In genomic region chr5:120456841-120457554, GRCm38 (mm10) we compare ENCODE assay signal across 20 mouse cellular contexts. TPM values are rescaled to one million over a fixed set of nuclear protein-coding genes. Genes with fewer than 3 reads are reported as not detected.
DNase-seq lines count a peak whose midpoint lies in the region; ATAC-seq and TF ChIP-seq lines count a peak whose summit lies in the region.
"Had no signal": no experiment of that assay in that cellular context is flagged by ENCODE, and none has a peak within 500 bp of the region (broad histone marks: within the 10 kb centered on the region; RNA-seq: fewer than 3 reads in every experiment).

No protein-coding gene starts in this region.

- H3K36me3 ChIP-seq in forebrain, embryonic 10.5 days (replicated peaks), result no peaks in the 10 kb centered on the region
- H3K36me3 ChIP-seq in forebrain, embryonic 14.5 days (ENCODE audit: control insufficient read depth, insufficient read depth, low read length), result no peaks in the 10 kb centered on the region
- no peaks in the 10 kb centered on the region for H3K36me3 ChIP-seq in midbrain, embryonic 13.5 days
- H3K36me3 ChIP-seq in midbrain, embryonic 15.5 days (replicated peaks), result no peaks in the 10 kb centered on the region
- no peaks in the 10 kb centered on the region for H3K36me3 ChIP-seq in intestine, embryonic 16.5 days (ENCODE audit: control insufficient read depth, insufficient read depth, low read length)
- no peaks in the 10 kb centered on the region for H3K36me3 ChIP-seq in heart, adult 2 months (ENCODE audit: control insufficient read depth, insufficient read depth, low read length)
- H3K36me3 ChIP-seq: embryonic facial prominence, embryonic 13.5 days; forebrain, embryonic 15.5 days; heart, embryonic 12.5 days; hindbrain, embryonic 10.5 days; hindbrain, embryonic 15.5 days had no signal

- H3K27me3 ChIP-seq in forebrain, embryonic 10.5 days (ENCODE audit: poor library complexity, severe bottlenecking), result peaks cover 40% of the 10 kb centered on the region
- no peaks in the 10 kb centered on the region for H3K27me3 ChIP-seq in forebrain, embryonic 14.5 days (replicated peaks; ENCODE audit: control insufficient read depth, insufficient read depth, low read length)
- H3K27me3 ChIP-seq in midbrain, embryonic 13.5 days, result peaks cover 56% of the 10 kb centered on the region
- peaks cover 11% of the 10 kb centered on the region for H3K27me3 ChIP-seq in midbrain, embryonic 15.5 days (replicated peaks)
- no peaks in the 10 kb centered on the region for H3K27me3 ChIP-seq in intestine, embryonic 16.5 days (replicated peaks; ENCODE audit: control insufficient read depth, insufficient read depth, low read length)
- H3K27me3 ChIP-seq in heart, adult 2 months (ENCODE audit: control insufficient read depth, insufficient read depth, low read length), result no peaks in the 10 kb centered on the region; the same call in 1 of the 2 replicates
- H3K27me3 ChIP-seq: forebrain, embryonic 15.5 days; hindbrain, embryonic 15.5 days had no signal

- no peak for TF ChIP-seq POLR2A in heart, adult 2 months (IDR thresholded peaks at IDR 0.05; ENCODE audit: insufficient read depth, low read depth, low read length)

- 46% methylated on average over 7 of the region's 7 CpGs for WGBS in forebrain, embryonic 10.5 days
- 44% methylated on average over 7 of the region's 7 CpGs for WGBS in forebrain, embryonic 14.5 days
- 49% methylated on average over 7 of the region's 7 CpGs for WGBS in midbrain, embryonic 13.5 days
- WGBS in midbrain, embryonic 15.5 days, result 48% methylated on average over 7 of the region's 7 CpGs
- 49% methylated on average over 7 of the region's 7 CpGs for WGBS in intestine, embryonic 16.5 days
- WGBS in heart, adult 2 months, result 59% methylated on average over 7 of the region's 7 CpGs

- no peak for DNase-seq in forebrain, embryonic 10.5 days (ENCODE audit: extremely low spot score, low spot score)
- DNase-seq in forebrain, embryonic 14.5 days (ENCODE audit: low spot score), result no peak
- no peak for DNase-seq in heart, adult 2 months

- H3K79me2 ChIP-seq in heart, adult 2 months (replicated peaks; ENCODE audit: control insufficient read depth, insufficient read depth, low read length), result no peaks in the 10 kb centered on the region

- no peak overlapping the region for H3K4me2 ChIP-seq in forebrain, embryonic 14.5 days (ENCODE audit: low read length)
- H3K4me2 ChIP-seq in midbrain, embryonic 13.5 days (replicated peaks), result no peak overlapping the region
- no peak overlapping the region for H3K4me2 ChIP-seq in midbrain, embryonic 15.5 days
- no peak overlapping the region for H3K4me2 ChIP-seq in intestine, embryonic 16.5 days (ENCODE audit: low read depth, low read length)
- H3K4me2 ChIP-seq: embryonic facial prominence, embryonic 13.5 days; forebrain, embryonic 15.5 days; heart, embryonic 12.5 days; hindbrain, embryonic 15.5 days had no signal

- H3K9me3 ChIP-seq in forebrain, embryonic 10.5 days, result no peaks in the 10 kb centered on the region
- no peaks in the 10 kb centered on the region for H3K9me3 ChIP-seq in forebrain, embryonic 14.5 days (replicated peaks; ENCODE audit: control insufficient read depth, low read length)
- no peaks in the 10 kb centered on the region for H3K9me3 ChIP-seq in midbrain, embryonic 13.5 days
- H3K9me3 ChIP-seq in midbrain, embryonic 15.5 days, result no peaks in the 10 kb centered on the region
- no peaks in the 10 kb centered on the region for H3K9me3 ChIP-seq in intestine, embryonic 16.5 days (ENCODE audit: control insufficient read depth, low read length)
- H3K9me3 ChIP-seq: embryonic facial prominence, embryonic 13.5 days; forebrain, embryonic 15.5 days; heart, embryonic 12.5 days; hindbrain, embryonic 10.5 days; hindbrain, embryonic 15.5 days had no signal

- TF ChIP-seq CTCF in heart, adult 2 months (IDR thresholded peaks at IDR 0.05), result no peak

- ATAC-seq in forebrain, embryonic 14.5 days, result no peak
- ATAC-seq in midbrain, embryonic 13.5 days, result 0 out of 2 replicates have a peak, but pooled peaks have one; percentile 15
- no peak for ATAC-seq in midbrain, embryonic 15.5 days (replicated peaks)
- peak; percentile 12; the same call in 1 of the 2 replicates for ATAC-seq in intestine, embryonic 16.5 days
- ATAC-seq: forebrain, embryonic 15.5 days; inflammation-experienced regulatory T-cells, adult 6 months had no signal

- H3K9ac ChIP-seq in forebrain, embryonic 14.5 days (ENCODE audit: low read length), result no peak overlapping the region
- no peak overlapping the region for H3K9ac ChIP-seq in midbrain, embryonic 13.5 days (replicated peaks)
- no peak overlapping the region for H3K9ac ChIP-seq in midbrain, embryonic 15.5 days
- H3K9ac ChIP-seq in intestine, embryonic 16.5 days (ENCODE audit: low read depth, low read length), result no peak overlapping the region
- no peak overlapping the region for H3K9ac ChIP-seq in heart, adult 2 months (ENCODE audit: low read depth, low read length)
- H3K9ac ChIP-seq: embryonic facial prominence, embryonic 13.5 days; forebrain, embryonic 15.5 days; heart, embryonic 12.5 days; hindbrain, embryonic 15.5 days had no signal

- H3K27ac ChIP-seq in forebrain, embryonic 10.5 days, result 0 out of 2 replicates have a peak overlapping the region, but pooled peaks have one; percentile 20
- no peak overlapping the region for H3K27ac ChIP-seq in forebrain, embryonic 14.5 days (ENCODE audit: low read depth, low read length)
- H3K27ac ChIP-seq in midbrain, embryonic 13.5 days, result no peak overlapping the region
- H3K27ac ChIP-seq in midbrain, embryonic 15.5 days, result no peak overlapping the region
- no peak overlapping the region for H3K27ac ChIP-seq in intestine, embryonic 16.5 days (ENCODE audit: low read length)
- no peak overlapping the region for H3K27ac ChIP-seq in heart, adult 2 months
- H3K27ac ChIP-seq: embryonic facial prominence, embryonic 13.5 days; forebrain, embryonic 15.5 days; hindbrain, embryonic 15.5 days had no signal

- H3K4me3 ChIP-seq in forebrain, embryonic 10.5 days, result no peak overlapping the region
- H3K4me3 ChIP-seq in forebrain, embryonic 14.5 days (ENCODE audit: low read depth, low read length), result no peak overlapping the region
- H3K4me3 ChIP-seq in midbrain, embryonic 13.5 days (replicated peaks), result no peak overlapping the region
- no peak overlapping the region for H3K4me3 ChIP-seq in midbrain, embryonic 15.5 days
- no peak overlapping the region for H3K4me3 ChIP-seq in intestine, embryonic 16.5 days (ENCODE audit: low read length)
- H3K4me3 ChIP-seq in heart, adult 2 months, result no peak overlapping the region
- H3K4me3 ChIP-seq: embryonic facial prominence, embryonic 13.5 days; forebrain, embryonic 15.5 days; heart, embryonic 12.5 days; hindbrain, embryonic 10.5 days; hindbrain, embryonic 15.5 days had no signal

- intact Hi-C loops in heart, adult 2 months (cut with DNase I), result no loop called here

- TF ChIP-seq EP300 in heart, adult 2 months (IDR thresholded peaks at IDR 0.05; ENCODE audit: insufficient read depth, low read depth, low read length), result no peak

- H3K4me1 ChIP-seq in forebrain, embryonic 10.5 days, result peaks cover 39% of the 10 kb centered on the region
- no peaks in the 10 kb centered on the region for H3K4me1 ChIP-seq in forebrain, embryonic 14.5 days (ENCODE audit: control insufficient read depth, insufficient read depth, low read length)
- peaks cover 4% of the 10 kb centered on the region; the same call in 1 of the 2 replicates for H3K4me1 ChIP-seq in midbrain, embryonic 13.5 days (replicated peaks)
- peaks cover 3% of the 10 kb centered on the region; the same call in 1 of the 2 replicates for H3K4me1 ChIP-seq in midbrain, embryonic 15.5 days
- no peaks in the 10 kb centered on the region for H3K4me1 ChIP-seq in intestine, embryonic 16.5 days (ENCODE audit: control insufficient read depth, insufficient read depth, low read length)
- no peaks in the 10 kb centered on the region for H3K4me1 ChIP-seq in heart, adult 2 months (ENCODE audit: control insufficient read depth, insufficient read depth, low read length)
- H3K4me1 ChIP-seq: embryonic facial prominence, embryonic 13.5 days; forebrain, embryonic 15.5 days had no signal

RNA-seq across cellular contexts. Expression of gene Sdsl, which starts 15.6 kb away (rescaled TPM):
- 9.3 and 10.2 TPM in 2 replicates for polyA plus RNA-seq in forebrain, embryonic 10.5 days (2016; fragmentation: Nextera tagmentation; extraction: Ambion mirVana)
- 2.2 and 3.2 TPM in 2 replicates for polyA plus RNA-seq in forebrain, embryonic 14.5 days (2014; fragmentation: Nextera tagmentation; extraction: Ambion mirVana)
- polyA plus RNA-seq in midbrain, embryonic 13.5 days (2015; fragmentation: Nextera tagmentation; extraction: Ambion mirVana), result 6.8 and 9.5 TPM in 2 replicates
- 5.6 and 6.0 TPM in 2 replicates for polyA plus RNA-seq in midbrain, embryonic 15.5 days (2015; fragmentation: Nextera tagmentation; extraction: Ambion mirVana)
- 19.9 and 20.2 TPM in 2 replicates for polyA plus RNA-seq in intestine, embryonic 16.5 days (2015; fragmentation: Nextera tagmentation; extraction: Ambion mirVana)
- total RNA-seq in heart, adult 2 months (2021), result 1 to 10 TPM; 8.8 to 9.8 TPM
- 12.6 and 13.5 TPM in 2 replicates for polyA plus RNA-seq in heart, adult 2 months (2012; rRNA removed)
- polyA plus RNA-seq: inflammation-experienced regulatory T-cells, adult 6 months had no signal

RNA-seq across cellular contexts. Expression of gene Sds, which starts 19.3 kb away (rescaled TPM):
- polyA plus RNA-seq in forebrain, embryonic 10.5 days (2016; fragmentation: Nextera tagmentation; extraction: Ambion mirVana), result not detected in 2 replicates
- not detected in 2 replicates for polyA plus RNA-seq in forebrain, embryonic 14.5 days (2014; fragmentation: Nextera tagmentation; extraction: Ambion mirVana)
- polyA plus RNA-seq in midbrain, embryonic 13.5 days (2015; fragmentation: Nextera tagmentation; extraction: Ambion mirVana), result 0.32 TPM in 1 of 2 replicates, not detected in the other
- polyA plus RNA-seq in midbrain, embryonic 15.5 days (2015; fragmentation: Nextera tagmentation; extraction: Ambion mirVana), result 0.36 TPM in 1 of 2 replicates, not detected in the other
- polyA plus RNA-seq in intestine, embryonic 16.5 days (2015; fragmentation: Nextera tagmentation; extraction: Ambion mirVana), result 0.18 and 0.37 TPM in 2 replicates
- total RNA-seq in heart, adult 2 months (2021), result 1 to 10 TPM; 1.2 to 3.0 TPM
- 5.6 and 10.9 TPM in 2 replicates for polyA plus RNA-seq in heart, adult 2 months (2012; rRNA removed)
- total RNA-seq: gastrocnemius, postnatal 10 days; MEL had no signal
- polyA plus RNA-seq: embryonic facial prominence, embryonic 13.5 days; forebrain, embryonic 15.5 days; frontal cortex, adult 2 months; gonadal fat pad, adult 2 months; heart, embryonic 12.5 days; hindbrain, embryonic 10.5 days; hindbrain, embryonic 15.5 days; inflammation-experienced regulatory T-cells, adult 6 months; kidney, adult 2 months had no signal

RNA-seq across cellular contexts. Expression of gene Lhx5, which starts 25.5 kb away (rescaled TPM):
- polyA plus RNA-seq in forebrain, embryonic 10.5 days (2016; fragmentation: Nextera tagmentation; extraction: Ambion mirVana), result 21.3 and 24.8 TPM in 2 replicates
- polyA plus RNA-seq in forebrain, embryonic 14.5 days (2014; fragmentation: Nextera tagmentation; extraction: Ambion mirVana), result 3.5 and 5.1 TPM in 2 replicates
- polyA plus RNA-seq in midbrain, embryonic 13.5 days (2015; fragmentation: Nextera tagmentation; extraction: Ambion mirVana), result 44.6 and 55.0 TPM in 2 replicates
- polyA plus RNA-seq in midbrain, embryonic 15.5 days (2015; fragmentation: Nextera tagmentation; extraction: Ambion mirVana), result 36.8 and 41.5 TPM in 2 replicates
- polyA plus RNA-seq in intestine, embryonic 16.5 days (2015; fragmentation: Nextera tagmentation; extraction: Ambion mirVana), result not detected in 2 replicates
- not detected for total RNA-seq in heart, adult 2 months (2021)
- polyA plus RNA-seq in heart, adult 2 months (2012; rRNA removed), result not detected in 2 replicates
- total RNA-seq: gastrocnemius, postnatal 10 days; heart, adult 8-10 months; heart, postnatal 25 days; MEL had no signal
- polyA plus RNA-seq: gonadal fat pad, adult 2 months; heart, embryonic 16.5 days; inflammation-experienced regulatory T-cells, adult 6 months; kidney, adult 2 months had no signal

RNA-seq across cellular contexts. Expression of gene Plbd2, which starts 46.4 kb away (rescaled TPM):
- 33.0 and 35.5 TPM in 2 replicates for polyA plus RNA-seq in forebrain, embryonic 10.5 days (2016; fragmentation: Nextera tagmentation; extraction: Ambion mirVana)
- 14.8 and 16.2 TPM in 2 replicates for polyA plus RNA-seq in forebrain, embryonic 14.5 days (2014; fragmentation: Nextera tagmentation; extraction: Ambion mirVana)
- 25.1 and 29.3 TPM in 2 replicates for polyA plus RNA-seq in midbrain, embryonic 13.5 days (2015; fragmentation: Nextera tagmentation; extraction: Ambion mirVana)
- 36.8 and 37.2 TPM in 2 replicates for polyA plus RNA-seq in midbrain, embryonic 15.5 days (2015; fragmentation: Nextera tagmentation; extraction: Ambion mirVana)
- polyA plus RNA-seq in intestine, embryonic 16.5 days (2015; fragmentation: Nextera tagmentation; extraction: Ambion mirVana), result 43.9 and 46.9 TPM in 2 replicates
- 10 to 100 TPM; 39.5 to 47.1 TPM for total RNA-seq in heart, adult 2 months (2021)
- polyA plus RNA-seq in heart, adult 2 months (2012; rRNA removed), result 27.7 and 32.1 TPM in 2 replicates

RNA-seq across cellular contexts. Expression of gene Slc8b1, which starts 54.0 kb away (rescaled TPM):
- 3.7 and 4.4 TPM in 2 replicates for polyA plus RNA-seq in forebrain, embryonic 10.5 days (2016; fragmentation: Nextera tagmentation; extraction: Ambion mirVana)
- 0.67 and 1.5 TPM in 2 replicates for polyA plus RNA-seq in forebrain, embryonic 14.5 days (2014; fragmentation: Nextera tagmentation; extraction: Ambion mirVana)
- 2.3 and 2.4 TPM in 2 replicates for polyA plus RNA-seq in midbrain, embryonic 13.5 days (2015; fragmentation: Nextera tagmentation; extraction: Ambion mirVana)
- polyA plus RNA-seq in midbrain, embryonic 15.5 days (2015; fragmentation: Nextera tagmentation; extraction: Ambion mirVana), result 1.6 and 2.5 TPM in 2 replicates
- 6.9 and 7.6 TPM in 2 replicates for polyA plus RNA-seq in intestine, embryonic 16.5 days (2015; fragmentation: Nextera tagmentation; extraction: Ambion mirVana)
- total RNA-seq in heart, adult 2 months (2021), result 10 to 100 TPM; 10.0 to 12.2 TPM
- polyA plus RNA-seq in heart, adult 2 months (2012; rRNA removed), result 13.2 and 16.5 TPM in 2 replicates

Comparison
In these comparisons a context has a peak if more than half of its experiments do, and no peak if none do; other contexts are left out.
1. ATAC-seq: peak in midbrain, embryonic 13.5 days (single experiment) and intestine, embryonic 16.5 days (single experiment); none in forebrain, embryonic 14.5 days (single experiment) and midbrain, embryonic 15.5 days (single experiment).